Mouse (Mus musculus): ENCODE measurements around the gene Gja10. TPM values are rescaled to one million over a fixed set of nuclear protein-coding genes. Genes with fewer than 3 reads are reported as not detected.

Gene Gja10
- total RNA-seq, 1 experiment, result 0.09 TPM

DNA sequence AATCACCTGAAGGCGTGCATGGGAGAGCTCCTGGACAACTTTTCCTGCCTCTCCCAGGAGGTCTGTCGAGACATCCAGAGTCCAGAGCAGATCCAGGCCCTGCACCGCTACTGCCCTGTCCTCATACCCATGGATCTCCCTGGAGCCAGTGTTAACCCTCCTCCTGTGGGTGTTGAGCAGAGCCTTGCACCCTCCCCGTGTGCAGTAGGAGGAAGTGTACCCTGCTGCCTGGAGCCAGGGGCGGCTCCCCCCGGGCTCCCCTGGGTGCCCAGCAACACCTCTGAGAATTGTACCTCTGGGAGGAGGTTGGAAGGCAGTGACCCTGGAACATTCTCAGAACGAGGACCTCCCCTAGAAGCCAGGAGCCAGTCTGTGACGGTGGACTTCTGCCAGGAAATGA is 22.7 kb downstream of the Gja10 start:
- no peaks in the 10 kb centered on the region for H3K36me3 ChIP-seq (ENCODE audit: control insufficient read depth, insufficient read depth, low read length, poor library complexity, severe bottlenecking)
- TF ChIP-seq ZNF384 (IDR thresholded peaks at IDR 0.05; ENCODE audit: low read depth, low read length), result no peak
- TF ChIP-seq CHD2 (IDR thresholded peaks at IDR 0.05; ENCODE audit: low read depth, low read length), result no peak
- TF ChIP-seq MAFK (IDR thresholded peaks at IDR 0.05; ENCODE audit: insufficient read depth, low read depth, low read length), result no peak
- TF ChIP-seq ZC3H11A (IDR thresholded peaks at IDR 0.05; ENCODE audit: borderline replicate concordance, low read depth, low read length), result no peak
- no peak for TF ChIP-seq HCFC1 (IDR thresholded peaks at IDR 0.05; ENCODE audit: borderline replicate concordance, insufficient read depth, low read length)
- peaks cover 0 to 7% of the 10 kb centered on the region in 2 experiments; a peak in 1 of 4 replicates for H3K4me1 ChIP-seq (ENCODE audit: control insufficient read depth in 2 of 2, insufficient read depth in 2 of 2, low read length in 2 of 2, poor library complexity in 1 of 2)
- no peak overlapping the region for H3K27ac ChIP-seq (ENCODE audit: insufficient read depth, low read depth, low read length, poor library complexity, severe bottlenecking)
- DNase-seq (ENCODE audit: low read depth, low spot score), result no peak
- H3K9ac ChIP-seq (ENCODE audit: insufficient read depth, low read depth, low read length, poor library complexity, severe bottlenecking), result no peak overlapping the region
- no peak overlapping the region for H3K4me3 ChIP-seq (ENCODE audit: insufficient read depth in 1 of 2, low read depth in 1 of 2, low read length in 2 of 2, poor library complexity in 1 of 2, severe bottlenecking in 1 of 2)
- H3K9me3 ChIP-seq (ENCODE audit: control insufficient read depth, insufficient read depth, low read depth, low read length), result no peaks in the 10 kb centered on the region
- in situ Hi-C loops (cut with MboI; ENCODE audit: low sequenced_read_pairs in 2 of 2, unreplicated experiment in 2 of 2), result loop anchor here (10.0 to 25.0 kb wide), 2 partner anchors 532 to 535 kb away; no protein-coding TSS in a partner anchor

DNA sequence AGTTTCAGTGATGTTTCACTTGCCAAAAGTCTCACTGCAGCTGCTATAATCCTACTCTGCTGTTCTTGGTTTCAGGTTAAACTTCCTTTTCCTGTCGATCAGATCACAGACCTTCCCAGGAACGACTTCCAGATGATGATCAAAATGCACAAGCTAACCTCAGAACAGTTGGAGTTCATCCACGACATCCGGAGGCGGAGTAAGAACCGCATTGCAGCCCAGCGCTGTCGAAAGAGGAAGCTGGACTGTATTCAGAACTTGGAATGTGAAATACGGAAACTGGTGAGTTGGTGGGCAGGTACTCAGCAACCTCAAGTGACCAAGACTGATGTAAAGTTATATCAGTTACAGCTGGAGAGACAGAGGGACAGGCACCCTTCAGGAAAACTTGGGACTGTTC is 27.4 kb downstream of the Gja10 start:
- no peaks in the 10 kb centered on the region for H3K9me3 ChIP-seq (ENCODE audit: control insufficient read depth, insufficient read depth, low read depth, low read length)
- H3K36me3 ChIP-seq (ENCODE audit: control insufficient read depth, insufficient read depth, low read length, poor library complexity, severe bottlenecking), result no peaks in the 10 kb centered on the region
- DNase-seq (ENCODE audit: low read depth, low spot score), result no peak
- no peaks in the 10 kb centered on the region for H3K4me1 ChIP-seq (ENCODE audit: control insufficient read depth in 2 of 2, insufficient read depth in 2 of 2, low read length in 2 of 2, poor library complexity in 1 of 2)
- in situ Hi-C loops (cut with MboI; ENCODE audit: low sequenced_read_pairs in 2 of 2, unreplicated experiment in 2 of 2), result loop anchor here in 1 of 2 experiments (25.0 kb wide), 1 partner anchor 537 kb away; no protein-coding TSS in a partner anchor
- H3K9ac ChIP-seq (ENCODE audit: insufficient read depth, low read depth, low read length, poor library complexity, severe bottlenecking), result no peak overlapping the region
- no peak overlapping the region for H3K27ac ChIP-seq (ENCODE audit: insufficient read depth, low read depth, low read length, poor library complexity, severe bottlenecking)
- TF ChIP-seq ZC3H11A (IDR thresholded peaks at IDR 0.05; ENCODE audit: borderline replicate concordance, low read depth, low read length) (no peak), ZNF384 (IDR thresholded peaks at IDR 0.05; ENCODE audit: low read depth, low read length) (no peak)
- H3K4me3 ChIP-seq (ENCODE audit: insufficient read depth in 1 of 2, low read depth in 1 of 2, low read length in 2 of 2, poor library complexity in 1 of 2, severe bottlenecking in 1 of 2), result no peak overlapping the region

DNA sequence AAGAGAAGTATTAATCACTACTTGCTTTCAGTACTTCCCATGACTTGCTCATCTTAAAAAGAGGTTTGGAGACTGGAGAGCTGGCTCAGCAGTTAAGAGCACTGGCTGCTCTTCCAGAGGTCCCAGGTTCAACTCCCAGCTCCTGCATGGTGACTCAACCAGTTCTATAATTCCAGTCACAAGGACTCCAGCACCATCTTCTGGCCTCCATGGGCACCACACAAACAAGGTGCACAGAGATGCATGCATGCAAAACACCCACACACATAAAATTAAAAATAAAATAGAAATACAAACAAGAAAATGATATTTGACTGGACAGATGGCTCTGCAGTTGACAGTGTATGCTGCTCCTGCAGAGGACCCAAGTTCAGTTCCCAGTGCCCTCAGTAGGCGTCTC is 28.0 kb downstream of the Gja10 start:
- H3K36me3 ChIP-seq (ENCODE audit: control insufficient read depth, insufficient read depth, low read length, poor library complexity, severe bottlenecking), result no peaks in the 10 kb centered on the region
- no peaks in the 10 kb centered on the region for H3K4me1 ChIP-seq (ENCODE audit: control insufficient read depth in 2 of 2, insufficient read depth in 2 of 2, low read length in 2 of 2, poor library complexity in 1 of 2)
- H3K4me3 ChIP-seq (ENCODE audit: insufficient read depth in 1 of 2, low read depth in 1 of 2, low read length in 2 of 2, poor library complexity in 1 of 2, severe bottlenecking in 1 of 2), result no peak overlapping the region
- H3K9me3 ChIP-seq (ENCODE audit: control insufficient read depth, insufficient read depth, low read depth, low read length), result no peaks in the 10 kb centered on the region
- DNase-seq (ENCODE audit: low read depth, low spot score), result no peak
- H3K27ac ChIP-seq (ENCODE audit: insufficient read depth, low read depth, low read length, poor library complexity, severe bottlenecking), result no peak overlapping the region
- H3K9ac ChIP-seq (ENCODE audit: insufficient read depth, low read depth, low read length, poor library complexity, severe bottlenecking), result no peak overlapping the region
- in situ Hi-C loops (cut with MboI; ENCODE audit: low sequenced_read_pairs in 2 of 2, unreplicated experiment in 2 of 2), result loop anchor here in 1 of 2 experiments (25.0 kb wide), 2 partner anchors 512 to 538 kb away; no protein-coding TSS in a partner anchor
- TF ChIP-seq ZC3H11A (IDR thresholded peaks at IDR 0.05; ENCODE audit: borderline replicate concordance, low read depth, low read length) (no peak), CHD2 (IDR thresholded peaks at IDR 0.05; ENCODE audit: low read depth, low read length) (no peak), HCFC1 (IDR thresholded peaks at IDR 0.05; ENCODE audit: borderline replicate concordance, insufficient read depth, low read length) (no peak), MAFK (IDR thresholded peaks at IDR 0.05; ENCODE audit: insufficient read depth, low read depth, low read length) (no peak), ZNF384 (IDR thresholded peaks at IDR 0.05; ENCODE audit: low read depth, low read length) (no peak)

DNA sequence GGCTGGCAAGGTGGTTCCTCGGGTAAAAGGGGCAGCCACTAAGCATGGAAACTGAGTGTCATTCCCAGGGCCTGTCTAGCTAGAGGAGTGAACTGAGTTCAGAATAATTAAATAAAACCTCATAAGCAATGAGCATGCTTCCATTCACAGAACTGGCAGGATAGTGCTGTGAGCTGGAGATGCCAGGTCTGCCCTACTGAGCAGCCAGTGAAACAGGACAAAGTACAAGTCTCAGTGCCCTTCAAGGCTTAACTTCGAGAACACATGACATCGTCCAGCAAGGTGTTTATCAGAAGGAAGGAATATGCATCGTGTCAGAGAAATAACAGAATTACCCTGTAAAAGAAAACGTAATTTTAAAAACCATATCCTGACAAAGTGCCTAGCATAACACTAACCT is 29.0 kb downstream of the Gja10 start:
- H3K4me3 ChIP-seq (ENCODE audit: insufficient read depth in 1 of 2, low read depth in 1 of 2, low read length in 2 of 2, poor library complexity in 1 of 2, severe bottlenecking in 1 of 2), result no peak overlapping the region
- no peak overlapping the region for H3K9ac ChIP-seq (ENCODE audit: insufficient read depth, low read depth, low read length, poor library complexity, severe bottlenecking)
- no peaks in the 10 kb centered on the region for H3K36me3 ChIP-seq (ENCODE audit: control insufficient read depth, insufficient read depth, low read length, poor library complexity, severe bottlenecking)
- no peaks in the 10 kb centered on the region for H3K4me1 ChIP-seq (ENCODE audit: control insufficient read depth in 2 of 2, insufficient read depth in 2 of 2, low read length in 2 of 2, poor library complexity in 1 of 2)
- DNase-seq (ENCODE audit: low read depth, low spot score), result no peak
- in situ Hi-C loops (cut with MboI; ENCODE audit: low sequenced_read_pairs in 2 of 2, unreplicated experiment in 2 of 2), result loop anchor here in 1 of 2 experiments (25.0 kb wide), 1 partner anchor 511 kb away; no protein-coding TSS in a partner anchor
- no peaks in the 10 kb centered on the region for H3K9me3 ChIP-seq (ENCODE audit: control insufficient read depth, insufficient read depth, low read depth, low read length)
- TF ChIP-seq HCFC1 (IDR thresholded peaks at IDR 0.05; ENCODE audit: borderline replicate concordance, insufficient read depth, low read length), result no peak
- no peak for TF ChIP-seq ZC3H11A (IDR thresholded peaks at IDR 0.05; ENCODE audit: borderline replicate concordance, low read depth, low read length)
- no peak for TF ChIP-seq CHD2 (IDR thresholded peaks at IDR 0.05; ENCODE audit: low read depth, low read length)
- TF ChIP-seq MAFK (IDR thresholded peaks at IDR 0.05; ENCODE audit: insufficient read depth, low read depth, low read length), result no peak
- TF ChIP-seq ZNF384 (IDR thresholded peaks at IDR 0.05; ENCODE audit: low read depth, low read length), result no peak
- no peak overlapping the region for H3K27ac ChIP-seq (ENCODE audit: insufficient read depth, low read depth, low read length, poor library complexity, severe bottlenecking)

DNA sequence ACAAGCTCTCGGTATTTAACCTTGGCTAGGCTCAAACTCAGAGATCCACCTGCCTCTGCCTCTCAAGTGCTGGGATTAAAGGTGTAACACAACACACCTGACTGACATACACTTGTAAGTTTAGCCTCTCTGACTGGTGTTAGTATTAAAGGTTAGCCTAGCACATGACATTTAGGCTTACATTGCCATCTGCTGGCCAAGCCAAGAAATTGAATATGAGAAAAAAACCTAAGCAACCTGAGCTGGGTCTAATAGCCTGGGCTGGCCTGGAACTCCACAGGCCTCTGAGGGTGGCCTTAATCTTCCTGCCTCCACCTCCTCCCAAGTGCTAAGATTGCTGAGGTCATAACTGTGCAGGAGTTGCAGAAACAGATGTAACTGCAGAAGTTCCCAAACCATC is 30.4 kb downstream of the Gja10 start:
- no peak overlapping the region for H3K9ac ChIP-seq (ENCODE audit: insufficient read depth, low read depth, low read length, poor library complexity, severe bottlenecking)
- no peak overlapping the region for H3K27ac ChIP-seq (ENCODE audit: insufficient read depth, low read depth, low read length, poor library complexity, severe bottlenecking)
- no peaks in the 10 kb centered on the region for H3K9me3 ChIP-seq (ENCODE audit: control insufficient read depth, insufficient read depth, low read depth, low read length)
- TF ChIP-seq ZNF384 (IDR thresholded peaks at IDR 0.05; ENCODE audit: low read depth, low read length) (peak; percentile 87), ZC3H11A (IDR thresholded peaks at IDR 0.05; ENCODE audit: borderline replicate concordance, low read depth, low read length) (peak; percentile 70; the same call in 1 of the 2 replicates), HCFC1 (IDR thresholded peaks at IDR 0.05; ENCODE audit: borderline replicate concordance, insufficient read depth, low read length) (no peak), MAFK (IDR thresholded peaks at IDR 0.05; ENCODE audit: insufficient read depth, low read depth, low read length) (no peak)
- peak; percentile 28 for DNase-seq (ENCODE audit: low read depth, low spot score)
- in situ Hi-C loops (cut with MboI; ENCODE audit: low sequenced_read_pairs in 2 of 2, unreplicated experiment in 2 of 2), result loop anchor here in 1 of 2 experiments (25.0 kb wide), 1 partner anchor 510 kb away; no protein-coding TSS in a partner anchor
- H3K4me1 ChIP-seq (ENCODE audit: control insufficient read depth in 2 of 2, insufficient read depth in 2 of 2, low read length in 2 of 2, poor library complexity in 1 of 2), result no peaks in the 10 kb centered on the region
- H3K36me3 ChIP-seq (ENCODE audit: control insufficient read depth, insufficient read depth, low read length, poor library complexity, severe bottlenecking), result no peaks in the 10 kb centered on the region
- no peak overlapping the region for H3K4me3 ChIP-seq (ENCODE audit: insufficient read depth in 1 of 2, low read depth in 1 of 2, low read length in 2 of 2, poor library complexity in 1 of 2, severe bottlenecking in 1 of 2)
